Mouse (Mus musculus): ENCODE measurements at regions not wholly inside any gene's neighbourhood (a gene's known extent, or its start where the extent isn't known, plus 50 kb on each side); places are given as distances from the start of the nearest gene placed in this dataset.

DNA sequence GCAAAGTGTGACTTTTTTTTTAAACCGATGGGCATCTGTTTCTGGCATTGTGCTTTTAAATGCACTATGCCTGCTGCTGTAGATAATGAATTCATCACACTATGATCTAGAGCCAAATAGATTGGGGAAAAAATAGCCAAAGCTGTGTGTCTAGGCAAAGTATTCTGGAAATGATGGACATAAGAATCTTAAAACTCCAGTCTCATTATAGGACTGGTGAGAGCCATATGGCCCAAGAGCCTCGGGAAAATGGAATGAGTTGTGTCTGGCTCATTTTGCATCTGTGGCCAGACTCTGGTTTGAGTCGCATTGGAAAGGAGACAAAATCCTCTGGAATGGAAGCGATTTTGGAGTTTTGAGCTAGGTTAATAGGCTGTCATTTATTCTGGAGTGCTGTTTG is 288.7 kb downstream of the Lrriq3 start:
- H3K36me3 ChIP-seq (replicated peaks), result no peaks in the 10 kb centered on the region
- DNase-seq (ENCODE audit: low spot score), result no peak
- H3K27ac ChIP-seq (replicated peaks), result no peak overlapping the region
- no peaks in the 10 kb centered on the region for H3K9me3 ChIP-seq
- no peaks in the 10 kb centered on the region for H3K4me1 ChIP-seq
- WGBS, result 82% methylated on average over 4 of the region's 4 CpGs
- H3K27me3 ChIP-seq (replicated peaks; ENCODE audit: low read depth, poor library complexity, severe bottlenecking), result no peaks in the 10 kb centered on the region
- no peak overlapping the region for H3K4me3 ChIP-seq

DNA sequence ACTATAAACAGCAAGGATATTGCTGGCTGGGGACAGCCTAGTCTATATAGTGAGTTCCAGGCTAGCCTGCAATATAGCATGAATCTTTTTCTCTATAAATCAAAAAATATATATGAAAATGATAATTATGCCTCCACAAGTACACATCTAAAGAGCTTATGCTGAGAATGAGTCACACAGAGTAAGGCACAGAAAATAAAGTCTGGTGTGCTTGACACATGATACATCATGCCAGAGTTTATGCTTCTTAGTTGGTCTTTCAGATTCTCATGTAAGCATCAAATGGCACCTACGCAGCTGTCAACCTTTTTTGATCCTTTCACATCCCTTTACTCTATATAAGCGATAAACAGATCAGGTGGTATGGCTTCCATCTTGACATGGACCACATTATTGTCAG is 289.6 kb downstream of the Lrriq3 start:
- Histone ChIP-seq H3K27ac (replicated peaks) (no peak overlapping the region), H3K9me3 (no peaks in the 10 kb centered on the region), H3K4me1 (peaks cover under 1% of the 10 kb centered on the region), H3K36me3 (replicated peaks) (no peaks in the 10 kb centered on the region), H3K4me3 (no peak overlapping the region), H3K27me3 (replicated peaks; ENCODE audit: low read depth, poor library complexity, severe bottlenecking) (no peaks in the 10 kb centered on the region)
- WGBS, result 84% methylated on average over 2 of the region's 2 CpGs
- DNase-seq (ENCODE audit: low spot score), result no peak

DNA sequence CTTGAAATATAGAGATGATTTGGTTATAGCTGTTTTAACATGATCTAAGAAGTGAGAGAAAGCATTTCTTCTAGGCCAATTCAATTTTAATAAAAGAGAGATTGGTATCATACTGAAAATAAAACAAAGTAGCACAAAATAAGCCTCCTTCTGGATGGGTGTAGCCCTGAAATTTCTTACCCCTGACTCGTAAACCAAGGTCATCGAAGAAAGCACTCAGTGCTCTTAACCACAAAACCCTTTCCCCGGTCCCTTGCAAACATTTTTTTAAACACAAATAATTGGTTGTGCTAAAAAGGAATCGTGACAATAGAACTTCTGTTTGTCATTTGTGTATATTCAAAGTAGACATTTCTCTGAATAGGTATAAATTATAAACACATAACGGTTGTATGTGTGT is 297.4 kb downstream of the Lrriq3 start:
- H3K4me1 ChIP-seq, result peaks cover 12% of the 10 kb centered on the region
- H3K9me3 ChIP-seq, result no peaks in the 10 kb centered on the region
- no peaks in the 10 kb centered on the region for H3K36me3 ChIP-seq (replicated peaks)
- H3K4me3 ChIP-seq, result no peak overlapping the region
- H3K27me3 ChIP-seq (replicated peaks; ENCODE audit: low read depth, poor library complexity, severe bottlenecking), result no peaks in the 10 kb centered on the region
- WGBS, result 87% methylated on average over 5 of the region's 5 CpGs
- H3K27ac ChIP-seq (replicated peaks), result no peak overlapping the region
- DNase-seq (ENCODE audit: low spot score), result no peak

DNA sequence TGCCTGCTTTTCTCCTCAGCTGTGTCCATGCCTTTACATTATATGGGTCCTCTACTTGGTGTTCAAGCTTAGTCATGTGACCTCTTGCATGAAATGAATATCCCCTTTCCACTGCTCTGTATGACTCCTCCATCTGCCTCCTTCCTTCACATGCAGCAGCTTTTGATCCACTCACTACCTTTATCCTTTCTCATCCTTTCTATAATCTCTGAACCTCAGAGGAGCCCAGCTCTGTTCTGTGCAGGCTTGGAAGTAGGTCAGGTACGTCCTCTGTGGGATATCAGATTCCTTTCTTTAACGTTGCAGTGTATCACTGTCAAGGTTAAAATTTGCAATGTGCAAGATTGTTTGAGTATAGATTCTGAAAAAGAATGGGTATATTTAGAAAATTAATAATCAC is 302.9 kb downstream of the Lrriq3 start:
- WGBS, result 90% methylated on average over 2 of the region's 2 CpGs
- no peaks in the 10 kb centered on the region for H3K4me1 ChIP-seq
- H3K27ac ChIP-seq (replicated peaks), result no peak overlapping the region
- H3K36me3 ChIP-seq (replicated peaks), result no peaks in the 10 kb centered on the region
- H3K27me3 ChIP-seq (replicated peaks; ENCODE audit: low read depth, poor library complexity, severe bottlenecking), result no peaks in the 10 kb centered on the region
- DNase-seq (ENCODE audit: low spot score), result no peak
- H3K4me3 ChIP-seq, result no peak overlapping the region
- no peaks in the 10 kb centered on the region for H3K9me3 ChIP-seq

DNA sequence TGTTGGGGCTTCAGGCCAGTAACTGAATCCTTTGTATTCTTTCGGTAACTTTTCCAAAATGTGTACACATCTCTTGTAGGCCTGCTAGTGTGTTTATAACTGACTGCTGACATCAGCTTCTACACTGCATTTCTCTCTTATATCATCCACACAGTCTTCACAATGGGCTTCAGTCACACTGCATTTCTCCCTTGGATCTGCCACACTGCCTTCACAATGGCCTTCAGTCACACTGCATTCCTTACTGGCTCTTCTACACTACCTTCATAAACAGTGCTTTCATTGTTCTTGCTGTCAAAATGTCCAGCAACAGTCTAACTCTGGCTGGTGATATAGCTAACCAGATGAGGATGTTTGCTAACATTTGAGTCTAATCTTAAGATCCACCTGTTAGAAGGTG is 308.5 kb downstream of the Lrriq3 start:
- Histone ChIP-seq H3K4me1 (no peaks in the 10 kb centered on the region), H3K36me3 (replicated peaks) (no peaks in the 10 kb centered on the region), H3K27ac (replicated peaks) (no peak overlapping the region), H3K4me3 (no peak overlapping the region), H3K9me3 (no peaks in the 10 kb centered on the region), H3K27me3 (replicated peaks; ENCODE audit: low read depth, poor library complexity, severe bottlenecking) (no peaks in the 10 kb centered on the region)
- no peak for DNase-seq (ENCODE audit: low spot score)
- WGBS, result 55% methylated on average over 1 of the region's 1 CpGs

DNA sequence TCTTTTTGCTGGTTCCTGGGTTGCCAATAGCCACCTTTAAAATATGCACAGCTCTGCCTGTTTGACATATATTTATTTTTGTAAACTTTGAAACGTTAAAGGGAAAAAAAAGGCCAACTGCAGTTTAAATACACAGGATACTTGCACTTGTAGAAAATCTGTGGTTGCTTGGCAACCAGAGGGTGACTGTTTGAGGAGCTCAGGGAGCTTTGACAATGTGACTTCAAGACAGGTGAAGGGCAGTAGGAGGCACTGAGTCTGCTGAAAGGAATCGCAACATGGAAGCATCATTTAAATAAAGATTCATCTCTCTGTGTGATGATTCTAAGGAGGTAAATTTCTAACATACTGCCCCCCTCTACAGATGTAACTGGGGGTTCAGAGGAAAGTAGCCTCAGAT is 315.7 kb downstream of the Lrriq3 start:
- DNase-seq (ENCODE audit: low spot score), result no peak
- Histone ChIP-seq H3K27me3 (replicated peaks; ENCODE audit: low read depth, poor library complexity, severe bottlenecking) (no peaks in the 10 kb centered on the region), H3K4me3 (no peak overlapping the region), H3K9me3 (no peaks in the 10 kb centered on the region), H3K27ac (replicated peaks) (no peak overlapping the region), H3K36me3 (replicated peaks) (no peaks in the 10 kb centered on the region), H3K4me1 (peaks cover 17% of the 10 kb centered on the region)
- WGBS, result 61% methylated on average over 2 of the region's 2 CpGs

DNA sequence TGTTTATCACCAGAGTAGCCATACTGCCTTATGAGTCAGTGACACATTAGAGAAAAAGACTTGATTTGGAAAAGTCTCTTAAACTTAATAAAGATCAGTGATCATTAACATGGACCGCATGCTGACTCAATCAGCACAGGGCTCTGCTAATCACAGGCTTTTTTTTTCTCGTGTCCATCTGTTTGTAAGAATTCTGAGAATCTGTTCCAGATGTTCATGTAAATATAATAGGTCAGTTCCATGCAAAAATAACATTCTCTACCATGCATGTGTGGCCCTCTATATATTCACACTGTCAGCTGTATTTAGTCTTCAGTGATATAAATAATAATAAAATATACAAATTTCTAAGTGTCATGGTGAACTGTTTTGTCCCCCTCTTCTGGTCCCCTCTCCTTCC is 316.1 kb downstream of the Lrriq3 start:
- no peak for DNase-seq (ENCODE audit: low spot score)
- peak overlapping the region; percentile 49; the same call in 1 of the 2 replicates for H3K27ac ChIP-seq (replicated peaks)
- no peaks in the 10 kb centered on the region for H3K27me3 ChIP-seq (replicated peaks; ENCODE audit: low read depth, poor library complexity, severe bottlenecking)
- H3K9me3 ChIP-seq, result no peaks in the 10 kb centered on the region
- no peak overlapping the region for H3K4me3 ChIP-seq
- H3K36me3 ChIP-seq (replicated peaks), result no peaks in the 10 kb centered on the region
- H3K4me1 ChIP-seq, result peaks cover 17% of the 10 kb centered on the region
- WGBS, result 37% methylated on average over 2 of the region's 2 CpGs

DNA sequence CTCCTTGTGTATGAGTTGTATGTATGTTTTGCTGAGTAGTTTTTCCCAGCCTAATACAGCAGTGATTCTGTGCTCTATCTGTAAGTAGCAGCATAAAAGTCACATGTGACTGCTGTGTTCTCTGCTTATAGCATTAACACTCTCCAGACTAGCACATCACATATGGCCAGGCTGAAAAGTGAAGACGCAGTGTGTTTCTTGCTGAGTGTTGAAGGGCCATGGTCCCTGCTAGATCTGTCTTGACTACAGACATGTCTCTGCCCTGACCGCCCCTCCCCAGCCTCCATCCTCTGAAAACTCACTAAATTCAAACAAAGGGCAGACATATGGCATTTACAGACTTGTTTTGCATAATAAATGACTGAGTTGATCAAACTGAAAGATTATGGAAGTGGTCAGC is 316.6 kb downstream of the Lrriq3 start:
- 68% methylated on average over 2 of the region's 2 CpGs for WGBS
- Histone ChIP-seq H3K27ac (replicated peaks) (peak overlapping the region; percentile 49), H3K4me1 (peaks cover 17% of the 10 kb centered on the region), H3K9me3 (no peaks in the 10 kb centered on the region), H3K4me3 (no peak overlapping the region), H3K27me3 (replicated peaks; ENCODE audit: low read depth, poor library complexity, severe bottlenecking) (no peaks in the 10 kb centered on the region), H3K36me3 (replicated peaks) (no peaks in the 10 kb centered on the region)
- DNase-seq (ENCODE audit: low spot score), result no peak

DNA sequence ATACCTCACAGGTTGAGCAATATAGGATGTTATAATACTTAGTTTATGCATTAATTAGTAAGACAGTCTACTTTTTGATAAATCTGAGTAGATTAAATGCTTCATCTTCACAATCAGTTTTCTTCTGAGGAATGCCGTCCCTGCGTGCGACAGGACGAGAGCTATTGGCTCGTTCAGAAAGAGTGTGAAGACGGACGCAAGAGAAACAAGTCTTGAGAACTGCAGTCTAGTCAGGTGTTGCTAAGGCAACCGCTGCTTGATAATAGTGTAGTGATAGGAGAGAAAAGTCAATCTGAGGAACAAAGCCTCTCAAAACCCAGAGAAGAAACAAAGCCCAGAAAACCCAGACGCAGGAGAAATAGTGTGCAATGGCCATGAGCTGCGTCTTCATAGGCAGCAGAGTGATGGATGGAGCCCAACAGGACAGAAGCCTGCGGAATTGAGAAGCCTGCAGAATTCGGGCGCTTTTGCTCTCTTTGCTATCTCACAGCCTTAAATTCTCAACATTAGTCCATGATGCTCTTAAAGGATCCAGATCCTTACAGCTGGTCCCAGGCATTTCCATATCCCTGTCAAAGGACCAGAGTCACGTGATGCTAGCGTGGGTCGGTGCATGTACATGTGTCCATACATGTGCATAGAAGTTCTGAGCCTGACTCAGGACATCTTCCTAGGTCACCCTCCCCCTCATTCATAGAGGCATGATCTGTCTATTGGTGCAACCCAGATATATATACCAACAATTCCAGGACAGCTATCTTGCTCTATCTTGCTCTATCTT is 366.7 kb downstream of the Lrriq3 start:
- WGBS, result 86% methylated on average over 16 of the region's 16 CpGs
- Histone ChIP-seq H3K4me3 (no peak overlapping the region), H3K27ac (replicated peaks) (no peak overlapping the region), H3K27me3 (replicated peaks; ENCODE audit: low read depth, poor library complexity, severe bottlenecking) (no peaks in the 10 kb centered on the region), H3K36me3 (replicated peaks) (no peaks in the 10 kb centered on the region), H3K4me1 (no peaks in the 10 kb centered on the region), H3K9me3 (no peaks in the 10 kb centered on the region)
- DNase-seq (ENCODE audit: low spot score), result no peak

DNA sequence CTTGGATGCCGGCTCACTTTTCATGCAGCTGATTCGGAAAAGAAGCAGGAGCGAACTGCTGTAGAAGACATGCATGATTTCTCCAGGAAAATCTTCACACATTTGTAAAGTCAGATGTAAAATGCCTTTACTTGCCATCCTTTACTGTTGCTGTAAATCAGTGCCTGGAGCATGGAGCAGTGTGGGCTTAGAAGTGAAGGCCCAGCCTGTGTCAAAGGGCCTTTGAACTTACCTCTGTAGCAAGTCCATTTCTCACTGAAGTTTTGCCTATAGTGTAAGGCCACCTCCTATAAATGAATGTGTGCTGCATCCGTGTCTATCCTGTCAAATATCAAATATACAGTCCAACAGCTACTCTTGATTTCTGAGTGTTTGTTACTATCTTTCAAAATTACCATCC is 368.9 kb downstream of the Lrriq3 start:
- H3K27ac ChIP-seq (replicated peaks), result no peak overlapping the region
- H3K9me3 ChIP-seq, result no peaks in the 10 kb centered on the region
- no peaks in the 10 kb centered on the region for H3K36me3 ChIP-seq (replicated peaks)
- H3K4me3 ChIP-seq, result no peak overlapping the region
- 85% methylated on average over 4 of the region's 4 CpGs for WGBS
- no peaks in the 10 kb centered on the region for H3K27me3 ChIP-seq (replicated peaks; ENCODE audit: low read depth, poor library complexity, severe bottlenecking)
- no peak for DNase-seq (ENCODE audit: low spot score)
- H3K4me1 ChIP-seq, result no peaks in the 10 kb centered on the region

DNA sequence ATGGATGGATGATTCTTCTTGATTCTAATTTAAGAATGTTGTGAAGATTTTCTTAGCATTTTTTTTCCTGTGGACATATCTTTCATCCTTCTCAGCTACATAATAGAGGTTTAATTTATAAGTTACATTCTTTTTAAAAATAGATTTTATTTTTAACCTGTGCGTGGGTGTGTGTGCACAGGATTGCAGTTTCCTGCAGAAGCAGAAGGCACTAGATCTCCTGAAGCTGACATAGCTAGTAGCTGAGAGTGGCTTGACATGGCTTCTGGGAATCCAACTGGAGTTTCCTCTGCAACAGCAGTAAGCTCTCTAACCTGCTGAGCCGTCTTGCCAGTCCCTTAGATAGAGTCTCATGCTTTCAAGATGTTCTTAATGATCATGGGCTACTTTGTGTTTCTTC is 377.5 kb downstream of the Lrriq3 start:
- Histone ChIP-seq H3K4me3 (no peak overlapping the region), H3K27ac (replicated peaks) (no peak overlapping the region), H3K4me1 (no peaks in the 10 kb centered on the region), H3K36me3 (replicated peaks) (no peaks in the 10 kb centered on the region), H3K9me3 (no peaks in the 10 kb centered on the region), H3K27me3 (replicated peaks; ENCODE audit: low read depth, poor library complexity, severe bottlenecking) (no peaks in the 10 kb centered on the region)
- no peak for DNase-seq (ENCODE audit: low spot score)
- 86% methylated on average over 2 of the region's 2 CpGs for whole genome bisulfite sequencing

DNA sequence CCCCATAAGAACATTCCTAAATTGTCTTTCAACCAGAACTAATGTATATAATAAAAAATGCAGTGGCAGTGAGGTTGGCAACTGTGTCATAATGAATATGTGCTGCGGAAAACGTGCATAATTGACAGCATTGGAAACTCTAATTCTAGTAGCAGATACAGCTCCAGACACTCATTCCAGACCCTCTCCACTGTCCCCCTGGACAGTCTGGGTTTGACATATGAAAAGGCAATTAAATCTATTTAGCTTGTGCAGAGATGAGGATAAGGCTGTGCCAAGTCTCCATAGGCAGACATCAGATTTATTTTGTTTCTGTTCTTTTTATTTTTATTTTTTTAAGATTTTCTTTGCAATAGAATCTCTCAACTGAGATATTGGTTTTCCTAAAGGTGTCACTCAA is 392.3 kb downstream of the Lrriq3 start:
- Histone ChIP-seq H3K9me3 (no peaks in the 10 kb centered on the region), H3K27ac (replicated peaks) (no peak overlapping the region), H3K36me3 (replicated peaks) (no peaks in the 10 kb centered on the region), H3K4me3 (no peak overlapping the region), H3K27me3 (replicated peaks; ENCODE audit: low read depth, poor library complexity, severe bottlenecking) (no peaks in the 10 kb centered on the region), H3K4me1 (no peaks in the 10 kb centered on the region)
- WGBS, result 85% methylated on average over 2 of the region's 2 CpGs
- no peak for DNase-seq (ENCODE audit: low spot score)

DNA sequence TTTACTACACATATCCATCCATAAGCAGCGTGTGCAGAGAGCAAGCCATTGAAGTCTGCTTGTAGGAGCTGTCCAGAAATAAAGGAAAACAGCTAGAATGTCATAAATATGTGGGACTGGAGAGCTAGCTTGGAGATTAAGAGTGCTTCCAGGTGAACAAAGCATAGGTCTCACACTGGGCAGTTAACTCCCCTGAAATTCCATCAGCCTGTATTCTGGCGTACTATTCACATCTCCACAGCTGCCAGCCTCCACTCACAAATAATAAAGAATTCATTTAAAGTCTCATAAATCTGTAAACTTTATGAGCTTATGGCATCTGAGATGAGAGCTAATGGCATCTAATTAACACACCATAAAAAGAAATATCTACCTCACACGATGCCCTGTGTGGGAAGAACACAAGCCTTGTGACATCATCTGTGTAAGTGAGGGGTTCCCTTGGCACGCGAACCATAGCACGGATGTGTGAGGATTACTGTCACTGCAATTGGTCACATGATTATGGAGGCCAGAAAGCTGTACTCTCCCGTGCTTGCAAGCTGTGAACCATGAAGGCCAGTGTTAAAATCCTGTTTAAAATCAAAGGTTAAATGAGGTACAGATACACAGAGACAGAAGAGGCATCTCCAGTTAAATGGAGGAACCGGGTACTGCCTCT is 394.8 kb downstream of the Lrriq3 start:
- Histone ChIP-seq H3K9me3 (no peaks in the 10 kb centered on the region), H3K4me1 (no peaks in the 10 kb centered on the region), H3K4me3 (no peak overlapping the region), H3K27me3 (replicated peaks; ENCODE audit: low read depth, poor library complexity, severe bottlenecking) (no peaks in the 10 kb centered on the region), H3K27ac (replicated peaks) (no peak overlapping the region), H3K36me3 (replicated peaks) (no peaks in the 10 kb centered on the region)
- no peak for DNase-seq (ENCODE audit: low spot score)
- 84% methylated on average over 8 of the region's 8 CpGs for WGBS

Measured in embryonic facial prominence, embryonic 10.5 days (tissue).